Mouse (Mus musculus) heart, embryonic 10.5 days (tissue): ENCODE measurements around the gene Rorc. TPM values are rescaled to one million over a fixed set of nuclear protein-coding genes. Genes with fewer than 3 reads are reported as not detected.
A peak's percentile ranks its signal among the peaks of the same experiment; 100 is the strongest.

Experiments used
- DNase-seq: peaks from one replicate; pipeline ENCODE4 v3.0.0-alpha.2; 2017; ENCODE audit warnings: low spot score
- H3K27ac ChIP-seq: fragments of 300-500 bp; sonication (generic); 2 replicates; pipeline ENCODE4 v1.5.1; 2016; ENCODE audit warnings: mild to moderate bottlenecking
- H3K27me3 ChIP-seq: fragments of 300-500 bp; sonication (generic); 2 replicates; pipeline ENCODE4 v1.6.1; 2016; ENCODE audit warnings: mild to moderate bottlenecking; ENCODE audit not compliant: poor library complexity, insufficient read depth, severe bottlenecking
- H3K36me3 ChIP-seq: fragments of 300-500 bp; sonication (generic); 2 replicates; pipeline ENCODE4 v1.6.1; 2016; ENCODE audit warnings: mild to moderate bottlenecking, moderate library complexity
- H3K4me1 ChIP-seq: fragments of 300-500 bp; sonication (generic); 2 replicates; pipeline ENCODE4 v1.6.1; 2016; ENCODE audit warnings: mild to moderate bottlenecking
- H3K4me3 ChIP-seq: fragments of 300-500 bp; sonication (generic); 2 replicates; pipeline ENCODE4 v1.5.1; 2016; ENCODE audit warnings: mild to moderate bottlenecking, moderate library complexity
- H3K9me3 ChIP-seq: fragments of 300-500 bp; sonication (generic); 2 replicates; pipeline ENCODE4 v1.6.1; 2016; ENCODE audit warnings: mild to moderate bottlenecking, moderate library complexity
- WGBS: fragments of 180-500 bp; shearing (Covaris S2); methylation state at CpG from one replicate; pipeline ENCODE4 v1.1.7; 2016; 5-methylcytosine and 5-hydroxymethylcytosine counted together
- polyA plus RNA-seq: library from polyadenylated mRNA; unstranded; fragments of >200 nt; fragmentation: Nextera tagmentation; extraction: Ambion mirVana; gene quantifications from 2 replicates; pipeline ENCODE4 v1.2.1, GENCODE M21; 2016

The Rorc gene
- polyA plus RNA-seq, 1 experiment from 2014 or later = 0.26 TPM

DNA sequence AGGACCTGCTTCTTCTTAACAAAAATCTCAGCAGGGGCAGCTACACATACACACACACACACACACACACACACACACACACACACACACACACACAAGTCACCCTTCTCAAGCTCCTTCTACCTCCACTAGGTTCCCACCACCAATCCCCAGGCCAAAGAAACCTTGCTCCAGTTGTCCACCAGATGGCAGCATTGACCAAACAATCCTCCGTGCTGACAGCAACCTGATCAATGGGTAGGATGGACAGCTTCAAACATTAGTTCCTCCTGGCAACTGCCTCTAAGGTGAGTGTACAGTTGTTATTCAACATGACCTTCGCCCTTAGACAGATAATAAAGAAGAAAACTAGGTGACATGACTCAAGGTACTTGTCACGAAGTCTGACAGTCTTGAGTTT, 5.8 kb upstream of the Rorc start:
- no peaks in the 10 kb centered on the region for H3K9me3 ChIP-seq
- peaks cover 64% of the 10 kb centered on the region for H3K27me3 ChIP-seq
- WGBS = 20% methylated on average over 3 of the region's 3 CpGs
- no peak overlapping the region for H3K4me3 ChIP-seq
- no peak overlapping the region for H3K27ac ChIP-seq
- H3K36me3 ChIP-seq = no peaks in the 10 kb centered on the region
- peaks cover 15% of the 10 kb centered on the region for H3K4me1 ChIP-seq
- DNase-seq = peak; percentile 90

DNA sequence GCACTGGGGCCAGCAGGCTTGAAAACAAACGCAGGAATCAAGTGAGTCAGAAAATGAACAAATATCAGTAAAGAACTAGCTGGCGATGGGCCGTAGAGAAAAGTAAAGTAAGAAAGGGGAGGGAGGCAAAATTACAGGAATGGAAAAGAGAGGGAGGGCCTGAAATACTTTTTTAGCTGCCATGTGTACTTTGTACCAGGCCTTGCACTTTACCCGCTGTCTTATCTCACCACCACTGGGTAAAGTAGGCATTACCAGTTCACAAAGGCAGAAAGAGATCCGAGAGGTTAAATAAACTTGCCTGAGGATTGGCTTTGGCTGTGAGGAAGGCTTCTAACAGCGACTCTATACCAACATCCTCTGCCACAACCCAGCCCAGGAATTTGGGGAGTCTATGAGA, 5.1 kb upstream of the Rorc start:
- Histone ChIP-seq H3K4me1 (peaks cover 20% of the 10 kb centered on the region), H3K4me3 (no peak overlapping the region), H3K9me3 (no peaks in the 10 kb centered on the region), H3K27me3 (peaks cover 63% of the 10 kb centered on the region), H3K27ac (no peak overlapping the region), H3K36me3 (no peaks in the 10 kb centered on the region)
- DNase-seq = no peak
- WGBS = 78% methylated on average over 6 of the region's 6 CpGs

DNA sequence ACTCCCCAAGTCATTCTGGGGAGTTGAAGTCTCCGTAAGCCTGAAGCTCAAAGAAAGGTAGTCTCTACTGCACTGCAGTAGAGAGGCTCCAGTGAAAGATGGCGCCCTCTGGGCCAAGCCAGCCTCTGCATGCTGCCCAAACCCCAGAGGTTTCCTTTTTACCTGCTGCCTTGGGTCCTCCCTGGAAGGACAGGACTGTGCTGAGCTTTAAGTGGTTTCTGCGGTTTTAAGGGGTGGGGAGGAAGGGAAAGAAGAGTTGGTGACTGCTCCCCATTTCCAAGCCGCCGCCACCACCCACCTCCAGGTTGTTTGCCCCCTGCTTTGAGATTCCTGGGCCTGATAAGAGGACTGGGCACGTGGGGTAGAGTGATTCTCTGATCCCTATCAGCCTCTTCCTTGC, 4.0 kb upstream of the Rorc start:
- Histone ChIP-seq H3K27me3 (peaks cover 63% of the 10 kb centered on the region), H3K4me1 (peaks cover 25% of the 10 kb centered on the region), H3K36me3 (no peaks in the 10 kb centered on the region), H3K9me3 (no peaks in the 10 kb centered on the region), H3K4me3 (no peak overlapping the region), H3K27ac (no peak overlapping the region)
- DNase-seq = no peak
- WGBS = 49% methylated on average over 6 of the region's 6 CpGs

DNA sequence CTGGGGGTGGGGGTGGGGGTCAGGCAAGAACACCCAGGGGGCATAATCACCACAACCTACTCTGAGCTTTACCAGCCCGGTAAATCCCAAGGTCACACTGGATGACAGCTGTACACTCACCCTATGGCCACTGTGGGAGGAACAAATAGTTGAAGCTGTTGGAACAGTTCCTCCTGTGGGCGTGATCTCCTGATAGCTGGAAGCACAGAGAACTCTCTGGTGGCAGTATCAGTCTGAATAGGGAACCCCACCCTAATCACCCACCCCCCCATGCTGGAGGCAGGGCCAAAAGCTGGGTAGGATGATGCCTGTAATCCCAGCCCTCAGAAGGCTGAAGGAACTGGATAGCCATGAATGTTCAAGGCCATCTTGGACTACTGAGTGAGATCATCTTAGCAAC, 2.9 kb upstream of the Rorc start:
- H3K27me3 ChIP-seq = peaks cover 63% of the 10 kb centered on the region
- H3K36me3 ChIP-seq = no peaks in the 10 kb centered on the region
- H3K4me3 ChIP-seq = no peak overlapping the region
- DNase-seq = no peak
- H3K4me1 ChIP-seq = peaks cover 27% of the 10 kb centered on the region
- no peaks in the 10 kb centered on the region for H3K9me3 ChIP-seq
- H3K27ac ChIP-seq = no peak overlapping the region
- WGBS = 56% methylated on average over 2 of the region's 2 CpGs

DNA sequence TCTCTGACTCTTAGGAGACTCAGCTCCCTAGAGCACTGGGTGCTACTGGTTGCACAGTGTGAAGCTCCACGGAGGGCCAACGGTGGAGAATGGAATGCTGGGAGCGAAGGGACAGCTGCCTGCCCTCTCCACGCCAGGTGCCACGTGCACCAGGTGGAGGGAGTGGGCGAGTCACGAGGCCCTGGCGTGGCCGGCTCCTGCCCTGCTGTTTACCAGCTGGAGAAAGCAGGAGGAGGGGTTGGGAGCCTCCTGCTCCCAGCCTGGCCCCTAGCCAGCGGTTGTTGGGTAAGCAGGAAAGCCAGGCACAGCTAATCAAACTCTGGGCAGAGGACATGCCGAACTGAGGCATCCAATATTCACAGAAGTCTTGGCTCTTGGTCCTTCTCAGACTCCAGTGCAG, 957 bp upstream of the Rorc start:
- peaks cover 27% of the 10 kb centered on the region for H3K4me1 ChIP-seq
- 3% methylated on average over 11 of the region's 11 CpGs for WGBS
- H3K9me3 ChIP-seq = no peaks in the 10 kb centered on the region
- H3K36me3 ChIP-seq = no peaks in the 10 kb centered on the region
- H3K27me3 ChIP-seq = peaks cover 61% of the 10 kb centered on the region
- DNase-seq = no peak
- H3K4me3 ChIP-seq = peak overlapping the region; percentile 41
- 0 out of 2 replicates have a peak overlapping the region, but pooled peaks have one; percentile 5 for H3K27ac ChIP-seq

DNA sequence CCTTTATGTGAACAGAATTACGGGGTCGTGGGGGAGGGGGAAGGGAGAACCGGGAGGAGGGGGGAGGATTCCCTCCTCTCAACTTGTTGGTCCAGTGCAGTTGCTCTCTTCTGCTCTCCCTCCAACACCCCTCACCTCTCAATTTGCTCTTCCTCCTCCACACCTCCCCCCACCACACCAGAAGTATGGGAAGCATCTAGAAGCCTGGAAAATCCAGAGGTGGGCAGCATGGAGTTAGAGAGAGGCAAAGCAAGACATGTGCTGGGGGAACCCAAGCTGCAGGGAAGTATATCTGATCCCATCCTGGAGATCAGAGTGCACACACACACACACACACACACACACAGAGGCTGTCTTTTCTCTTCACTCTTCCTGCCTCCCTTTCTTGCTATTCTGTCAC, 556 bp upstream of the Rorc start:
- H3K27me3 ChIP-seq = peaks cover 62% of the 10 kb centered on the region
- peak overlapping the region; percentile 41; the same call in 1 of the 2 replicates for H3K4me3 ChIP-seq
- 0% methylated on average over 3 of the region's 3 CpGs for WGBS
- peaks cover 28% of the 10 kb centered on the region for H3K4me1 ChIP-seq
- no peaks in the 10 kb centered on the region for H3K36me3 ChIP-seq
- no peak for DNase-seq
- H3K9me3 ChIP-seq = no peaks in the 10 kb centered on the region
- H3K27ac ChIP-seq = 0 out of 2 replicates have a peak overlapping the region, but pooled peaks have one; percentile 5

DNA sequence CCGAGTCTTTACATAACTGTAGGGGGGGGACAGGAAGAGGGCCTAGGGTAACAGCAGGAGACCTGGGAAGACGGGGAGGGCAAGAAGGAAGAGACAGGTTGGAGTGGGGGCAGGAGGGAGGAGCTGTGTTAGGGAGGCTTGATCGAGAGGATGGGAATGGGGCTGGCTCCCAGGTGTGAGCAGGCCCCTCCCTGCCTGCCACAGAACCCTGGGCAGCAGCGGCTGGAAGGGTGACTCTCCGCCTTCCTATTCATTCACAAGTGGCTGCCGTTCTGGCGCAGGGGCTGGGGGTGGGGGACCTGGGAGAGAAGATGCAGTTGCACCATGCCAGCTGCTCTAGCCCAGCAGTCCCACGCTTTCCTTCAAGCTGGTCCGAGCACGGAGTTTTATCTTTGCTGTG, 496 bp downstream of the Rorc start:
- no peak for DNase-seq
- H3K4me1 ChIP-seq = peaks cover 33% of the 10 kb centered on the region
- no peaks in the 10 kb centered on the region for H3K36me3 ChIP-seq
- no peaks in the 10 kb centered on the region for H3K9me3 ChIP-seq
- 0 out of 2 replicates have a peak overlapping the region, but pooled peaks have one; percentile 56 for H3K27ac ChIP-seq
- peaks cover 66% of the 10 kb centered on the region for H3K27me3 ChIP-seq
- H3K4me3 ChIP-seq = peak overlapping the region; percentile 50
- 2% methylated on average over 10 of the region's 10 CpGs for WGBS

DNA sequence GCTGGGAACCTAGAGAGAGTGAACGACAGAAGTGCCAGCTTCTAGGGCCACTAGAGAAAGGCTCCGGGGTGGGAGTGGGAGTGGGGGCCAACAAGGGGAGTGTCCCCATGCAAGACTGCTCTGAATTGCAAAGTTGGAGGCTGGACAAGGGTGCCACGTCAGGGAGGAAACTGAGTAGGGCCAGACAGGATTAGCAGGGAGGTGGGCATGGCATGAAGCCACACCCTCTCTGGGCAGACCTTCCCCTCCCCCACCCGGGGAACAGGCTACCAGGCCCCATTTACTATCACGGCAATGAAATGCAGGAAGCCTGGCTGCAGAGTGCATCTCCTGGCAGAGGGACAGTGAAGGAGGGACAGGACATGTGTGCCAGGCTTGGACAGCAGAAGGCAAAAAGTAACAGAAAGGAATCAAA, 1.0 kb downstream of the Rorc start:
- peak overlapping the region; percentile 56; the same call in 1 of the 2 replicates for H3K27ac ChIP-seq
- peaks cover 33% of the 10 kb centered on the region for H3K4me1 ChIP-seq
- WGBS = 0% methylated on average over 5 of the region's 5 CpGs
- peak overlapping the region; percentile 50 for H3K4me3 ChIP-seq
- peaks cover 66% of the 10 kb centered on the region for H3K27me3 ChIP-seq
- H3K36me3 ChIP-seq = no peaks in the 10 kb centered on the region
- DNase-seq = no peak
- H3K9me3 ChIP-seq = no peaks in the 10 kb centered on the region

DNA sequence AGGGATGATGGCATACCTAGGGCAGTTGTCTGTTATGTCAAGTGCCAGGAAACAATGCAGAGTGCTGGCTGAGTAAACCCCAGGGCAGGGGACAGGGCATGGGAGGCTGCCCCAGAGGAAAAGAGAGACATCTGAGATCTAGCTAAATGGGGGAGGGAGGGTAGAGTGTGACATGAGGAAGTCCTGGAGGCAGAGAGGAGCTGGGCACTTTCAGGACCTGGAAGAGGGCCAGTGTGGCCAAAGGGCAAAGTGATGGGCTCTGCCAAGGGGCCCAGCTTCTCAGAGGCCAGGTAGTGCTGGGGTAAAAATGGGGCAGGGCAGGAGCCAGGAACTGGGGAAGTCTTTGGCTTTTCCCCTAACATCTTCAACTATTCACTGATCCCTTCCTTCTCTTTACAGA, 2.0 kb downstream of the Rorc start:
- no peaks in the 10 kb centered on the region for H3K36me3 ChIP-seq
- no peak for DNase-seq
- H3K4me1 ChIP-seq = peaks cover 33% of the 10 kb centered on the region
- H3K27me3 ChIP-seq = peaks cover 72% of the 10 kb centered on the region
- no peak overlapping the region for H3K4me3 ChIP-seq
- H3K9me3 ChIP-seq = no peaks in the 10 kb centered on the region
- no peak overlapping the region for H3K27ac ChIP-seq

DNA sequence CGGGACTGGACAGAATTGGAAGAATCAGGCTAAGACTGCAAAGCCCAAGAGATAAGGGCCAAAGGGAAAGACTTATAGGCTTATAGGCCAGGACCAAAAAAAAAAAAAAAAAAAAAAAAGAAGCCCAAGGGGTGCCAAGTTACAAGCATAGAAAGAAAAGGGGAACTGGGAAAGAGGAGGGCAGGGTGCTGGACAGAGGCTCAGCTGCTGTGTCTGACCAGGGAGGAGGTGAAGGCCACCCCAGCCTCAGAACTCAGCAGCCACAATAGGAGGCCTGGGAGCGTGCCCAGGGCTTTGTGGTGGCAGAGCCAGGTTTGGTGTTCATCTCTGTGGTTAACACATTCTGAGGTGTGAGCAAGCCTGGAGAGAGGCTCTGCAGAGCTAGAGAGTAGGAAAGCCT, 2.6 kb downstream of the Rorc start:
- WGBS = 55% methylated on average over 2 of the region's 2 CpGs
- no peak for DNase-seq
- Histone ChIP-seq H3K9me3 (no peaks in the 10 kb centered on the region), H3K27ac (no peak overlapping the region), H3K36me3 (no peaks in the 10 kb centered on the region), H3K4me3 (no peak overlapping the region), H3K27me3 (peaks cover 72% of the 10 kb centered on the region), H3K4me1 (peaks cover 38% of the 10 kb centered on the region)

DNA sequence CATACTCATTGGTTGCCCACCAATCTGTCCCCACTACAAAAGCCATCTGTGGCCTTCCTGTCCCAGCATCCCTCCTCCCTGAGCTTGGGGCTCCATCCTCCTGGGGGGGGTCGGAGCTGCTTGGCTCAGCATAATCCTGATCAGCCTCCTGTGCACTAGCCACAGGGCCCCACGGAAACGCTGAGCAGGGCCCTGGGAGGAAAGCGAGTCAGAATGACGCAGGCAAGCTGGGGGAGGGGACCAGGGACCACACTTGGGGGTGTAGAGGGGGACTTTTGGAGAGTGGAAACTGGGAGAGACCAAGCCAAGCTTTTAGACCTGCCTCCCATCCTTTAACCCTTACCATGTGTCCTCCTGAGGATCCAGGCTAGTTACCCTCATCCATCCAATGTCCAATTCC, 3.3 kb downstream of the Rorc start:
- 41% methylated on average over 5 of the region's 5 CpGs for WGBS
- DNase-seq = no peak
- Histone ChIP-seq H3K4me3 (no peak overlapping the region), H3K4me1 (peaks cover 41% of the 10 kb centered on the region), H3K27me3 (peaks cover 72% of the 10 kb centered on the region), H3K36me3 (no peaks in the 10 kb centered on the region), H3K27ac (no peak overlapping the region), H3K9me3 (no peaks in the 10 kb centered on the region)

DNA sequence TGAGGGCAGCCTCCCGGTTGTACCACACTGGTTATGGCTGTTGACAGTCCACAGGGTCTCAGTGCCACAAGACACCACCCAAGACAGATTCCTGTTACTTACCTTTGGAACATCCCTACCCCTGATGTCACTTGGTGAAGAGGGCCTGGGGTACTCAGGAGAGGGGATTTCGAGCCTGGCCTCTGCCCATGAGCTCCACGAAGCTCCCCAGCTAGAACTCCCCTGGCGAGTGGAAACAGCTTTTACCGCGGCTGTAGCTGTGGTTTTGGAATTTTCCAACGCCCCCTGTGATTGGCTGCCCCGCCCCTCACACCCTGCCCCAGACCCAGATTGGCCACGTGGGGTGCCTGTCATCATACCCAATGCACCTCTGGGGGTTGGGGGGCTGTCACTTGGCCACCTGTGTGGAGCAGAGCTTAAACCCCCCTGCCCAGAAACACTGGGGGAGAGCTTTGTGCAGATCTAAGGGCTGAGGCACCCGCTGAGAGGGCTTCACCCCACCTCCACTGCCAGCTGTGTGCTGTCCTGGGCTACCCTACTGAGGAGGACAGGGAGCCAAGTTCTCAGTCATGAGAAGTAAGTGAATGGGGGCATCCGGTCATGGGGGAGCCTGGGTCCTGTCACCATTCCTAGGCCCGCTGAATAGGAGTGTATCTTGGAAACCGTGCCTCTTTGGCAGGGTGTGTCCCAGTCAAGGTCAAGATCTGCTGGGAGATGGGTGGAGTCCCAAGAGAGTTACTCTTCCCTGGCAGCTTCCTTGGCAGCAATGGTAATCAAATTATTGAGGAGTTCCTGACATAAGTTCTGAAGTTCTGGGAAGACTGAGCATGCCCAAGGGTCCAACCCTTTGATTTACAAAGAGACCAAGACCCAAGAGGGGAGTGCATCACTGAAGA, 4.7 kb downstream of the Rorc start:
- Histone ChIP-seq H3K36me3 (no peaks in the 10 kb centered on the region), H3K27me3 (peaks cover 64% of the 10 kb centered on the region), H3K27ac (no peak overlapping the region), H3K4me1 (peaks cover 34% of the 10 kb centered on the region), H3K4me3 (no peak overlapping the region), H3K9me3 (no peaks in the 10 kb centered on the region)
- no peak for DNase-seq
- WGBS = 10% methylated on average over 13 of the region's 13 CpGs

DNA sequence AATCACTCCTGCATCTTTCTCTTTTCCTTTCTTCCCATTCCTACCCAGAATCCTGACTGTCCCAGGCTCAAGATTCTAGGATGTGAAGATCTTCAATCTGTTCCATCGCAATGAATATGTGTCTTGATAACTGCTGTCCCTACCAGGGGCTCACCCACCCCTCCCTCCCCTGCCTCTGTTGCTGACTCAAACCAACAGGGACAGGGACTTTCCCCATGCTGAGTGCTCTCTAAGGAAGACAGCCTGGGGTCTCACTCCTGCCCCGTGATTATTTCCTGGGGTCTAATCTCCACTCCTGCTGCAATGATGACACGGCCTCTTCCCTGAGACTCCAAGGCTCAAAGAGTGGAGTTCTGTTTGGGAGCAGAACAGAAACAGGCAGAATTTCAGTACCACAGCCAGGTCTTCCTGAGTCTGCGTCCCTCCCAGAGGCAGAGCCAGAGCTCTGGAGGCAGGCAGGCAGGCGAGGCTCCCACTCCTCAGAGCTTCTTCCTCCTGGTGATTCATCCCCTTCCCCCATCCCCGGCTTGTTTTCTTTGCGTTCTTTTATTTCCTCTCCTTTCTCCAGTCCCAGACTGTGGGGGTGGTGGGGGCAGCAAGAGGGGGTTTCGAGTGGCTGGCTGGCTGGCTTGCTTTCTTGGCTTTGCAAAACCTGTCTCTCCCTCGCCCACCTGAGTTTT, 7.4 kb downstream of the Rorc start:
- whole genome bisulfite sequencing = 19% methylated on average over 9 of the region's 9 CpGs
- peaks cover 38% of the 10 kb centered on the region for H3K27me3 ChIP-seq

More for the DNA sequence above, 7.4 kb downstream of the Rorc start:
- Histone ChIP-seq H3K9me3 (no peaks in the 10 kb centered on the region), H3K4me1 (peaks cover 15% of the 10 kb centered on the region), H3K27ac (no peak overlapping the region), H3K36me3 (no peaks in the 10 kb centered on the region), H3K4me3 (no peak overlapping the region)
- no peak for DNase-seq
